Mouse (Mus musculus) C3H10T1/2 (cell line): ENCODE results near the gene Rtf1. TPM values are rescaled to one million over a fixed set of nuclear protein-coding genes. Genes with fewer than 3 reads are reported as not detected.

ENCODE experiments used
- polyA plus RNA-seq, 2 experiments: library from polyadenylated mRNA; unstranded; fragments of >200 nt; fragmentation: generic; extraction: Trizol; gene quantifications; one replicate each; pipeline ENCODE4 v1.2.1; 2012; ENCODE audit warnings: missing spikeins in 2 of 2

Rtf1 gene
- 10 to 100 TPM in 1 of 2 experiments, 1 to 10 TPM in 1; 3.2 to 16.4 TPM for polyA plus RNA-seq

DNA sequence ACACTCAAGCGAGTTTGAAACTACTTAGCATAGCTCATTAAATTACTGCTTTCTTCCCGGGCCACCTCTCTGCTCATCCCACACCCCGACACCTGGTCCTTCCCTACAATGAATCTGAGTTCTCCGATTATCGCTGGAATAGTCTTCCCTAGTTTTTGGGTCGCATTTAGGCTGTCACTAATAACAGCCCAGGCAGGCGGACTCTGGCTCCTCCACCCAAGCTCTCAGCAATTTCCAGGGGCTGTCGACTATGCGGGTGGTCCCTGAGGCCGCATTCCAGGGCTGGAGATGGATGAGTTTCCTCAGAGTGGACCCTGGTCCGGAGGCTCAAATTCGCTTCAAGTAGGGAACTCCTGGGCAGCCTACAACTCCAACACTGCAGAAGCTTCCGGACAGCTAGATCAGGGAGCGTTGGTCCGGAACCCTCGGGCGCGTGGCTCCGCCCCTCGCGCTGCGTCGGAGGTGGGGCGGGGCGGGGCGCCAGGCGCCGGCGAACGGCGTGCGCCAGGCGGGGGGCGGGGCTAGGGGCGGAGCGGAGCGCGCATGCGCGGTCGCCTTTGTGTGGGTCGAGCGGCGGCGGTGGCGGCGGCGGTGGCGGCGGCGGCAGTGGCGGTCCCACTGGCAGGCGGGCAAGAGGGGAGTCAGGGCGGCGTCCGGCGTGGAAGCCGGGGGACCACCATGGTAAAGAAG lies at the start of gene Rtf1:
Gene Rtf1 (plus strand): TSS at position 544 of the 690 bp plus-strand sequence.

GRCm38 (mm10) chr2:119662220-119663182 lies 12.4 kb upstream of the Rtf1 start, which contains the start of gene Ndufaf1:
Gene Ndufaf1 (minus strand): TSS chr2:119662827.

GRCm38 (mm10) chr2:119741581-119742411 lies 66.9 kb downstream of the Rtf1 start, which contains the start of gene Itpka:
Gene Itpka (plus strand): TSS chr2:119742337.

GRCm38 (mm10) chr2:119760251-119760650 lies 85.4 kb downstream of the Rtf1 start, which contains the start of gene Ltk:
Gene Ltk (minus strand): TSS chr2:119760431.

Other genes with a start within 250 kb of the Rtf1 start
- 1 to 10 TPM in 1 of 2 experiments, under 1 TPM in 1; 0.41 to 4.5 TPM for gene Ino80, start 197.4 kb upstream of the Rtf1 start, polyA plus RNA-seq
- under 1 TPM; 0.01 to 0.04 TPM for gene Exd1, start 127.4 kb upstream of the Rtf1 start, polyA plus RNA-seq
- gene Chp1, start 127.4 kb upstream of the Rtf1 start, polyA plus RNA-seq = 10 to 100 TPM; 17.8 to 47.3 TPM
- 1 to 10 TPM in 1 of 2 experiments, under 1 TPM in 1; 0.81 to 9.5 TPM for gene Nusap1, start 56.8 kb upstream of the Rtf1 start, polyA plus RNA-seq
- gene Oip5, start 56.6 kb upstream of the Rtf1 start, polyA plus RNA-seq = 1 to 10 TPM; 1.1 to 5.9 TPM
- 10 to 100 TPM in 1 of 2 experiments, 1 to 10 TPM in 1; 5.7 to 15.6 TPM for gene Ndufaf1, start 12.2 kb upstream of the Rtf1 start, polyA plus RNA-seq
- gene Itpka, start 67.3 kb downstream of the Rtf1 start, polyA plus RNA-seq = under 1 TPM; 0.20 to 0.44 TPM
- gene Ltk, start 85.4 kb downstream of the Rtf1 start, polyA plus RNA-seq = under 1 TPM in 1 of 2 experiments, not detected in 1; 0.02 TPM
- gene Rpap1, start 112.5 kb downstream of the Rtf1 start, polyA plus RNA-seq = 10 to 100 TPM in 1 of 2 experiments, 1 to 10 TPM in 1; 6.8 to 12.2 TPM
- 1 to 10 TPM; 5.6 to 7.1 TPM for gene Tyro3, start 122.7 kb downstream of the Rtf1 start, polyA plus RNA-seq
- gene Mga, start 222.2 kb downstream of the Rtf1 start, polyA plus RNA-seq = 1 to 10 TPM in 1 of 2 experiments, under 1 TPM in 1; 0.19 to 1.3 TPM